Mouse (Mus musculus): ENCODE measurements around the gene Hoxa10.

DNA sequence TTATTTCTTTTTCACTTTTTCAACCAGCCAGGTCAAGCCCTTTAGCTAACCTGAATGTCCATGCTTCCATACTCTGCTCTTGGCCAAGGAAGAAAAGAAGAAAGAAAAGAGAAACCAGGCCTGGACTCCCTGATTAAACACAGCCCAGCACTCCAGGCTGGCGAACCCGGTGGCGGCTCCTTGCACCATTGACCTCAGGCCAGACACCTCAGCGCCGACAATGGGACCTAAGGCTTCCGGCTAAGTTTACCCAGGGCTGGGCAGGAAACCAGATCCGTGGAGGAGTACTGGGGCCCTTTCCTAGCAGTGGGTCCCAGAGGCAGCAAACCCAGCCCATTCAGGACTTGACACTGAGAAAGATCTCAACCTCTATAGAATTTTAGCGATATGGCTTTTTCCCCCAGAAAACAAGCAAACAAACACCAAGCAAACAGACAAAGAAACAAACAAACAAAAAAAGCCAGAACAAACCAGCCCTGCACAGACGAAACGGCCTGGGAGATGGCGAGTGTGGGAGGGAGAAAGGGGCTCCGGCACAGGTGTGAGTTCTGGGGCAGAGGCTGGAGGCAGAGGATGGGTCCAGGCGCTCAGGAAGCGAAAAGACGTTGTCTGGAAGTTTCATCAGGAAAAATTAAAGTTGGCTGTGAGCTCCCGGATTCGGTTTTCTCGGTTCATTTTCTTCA, 8.6 kb downstream of the Hoxa10 start:
- TF ChIP-seq CTCF (IDR thresholded peaks at IDR 0.05; ENCODE audit: low read depth, low read length), result no peak
- no peak for TF ChIP-seq POLR2AphosphoS5 (IDR thresholded peaks at IDR 0.05; ENCODE audit: insufficient replicate concordance, low read depth, low read length)
- no peak for TF ChIP-seq TAL1 (conservative IDR thresholded peaks at IDR 0.05; ENCODE audit: low read depth, low read length)
- TF ChIP-seq GATA1 (IDR thresholded peaks at IDR 0.05; ENCODE audit: borderline replicate concordance, low read length), result no peak
- no peak for TF ChIP-seq GATA2 (IDR thresholded peaks at IDR 0.05; ENCODE audit: borderline replicate concordance, low read depth, low read length)
